Mouse (Mus musculus) cerebellum, adult 11-12 months (tissue): ENCODE measurements around the gene Olfr726.
A peak's percentile ranks its signal among the peaks of the same experiment; 100 is the strongest.

Experiments used
- DNase-seq: peaks from one replicate; pipeline ENCODE4 v3.0.0; 2022

The Olfr726 gene

DNA sequence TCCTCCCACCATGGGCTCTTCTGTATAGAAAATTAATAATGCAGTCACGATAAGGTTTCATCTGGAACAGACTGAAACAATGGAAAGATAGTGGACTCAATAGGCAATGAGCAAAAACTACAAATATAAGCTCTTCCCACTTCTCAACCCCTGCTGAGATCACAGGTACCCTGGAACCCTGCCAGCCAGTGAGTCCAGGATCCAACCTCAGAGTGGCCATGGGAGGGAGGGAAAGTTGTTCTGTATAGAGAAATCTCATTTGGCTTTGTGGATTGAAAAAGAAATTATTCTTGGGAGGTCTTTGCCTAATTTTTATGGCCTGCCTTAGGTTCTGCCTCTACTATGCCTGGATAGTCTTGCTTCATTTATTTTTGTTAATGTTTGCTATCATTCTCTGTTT lies at the start of gene Olfr726:
Gene Olfr726, minus strand, starts transcription at position 101 of the 400 bp plus-strand sequence.
- DNase-seq: no peak

DNA sequence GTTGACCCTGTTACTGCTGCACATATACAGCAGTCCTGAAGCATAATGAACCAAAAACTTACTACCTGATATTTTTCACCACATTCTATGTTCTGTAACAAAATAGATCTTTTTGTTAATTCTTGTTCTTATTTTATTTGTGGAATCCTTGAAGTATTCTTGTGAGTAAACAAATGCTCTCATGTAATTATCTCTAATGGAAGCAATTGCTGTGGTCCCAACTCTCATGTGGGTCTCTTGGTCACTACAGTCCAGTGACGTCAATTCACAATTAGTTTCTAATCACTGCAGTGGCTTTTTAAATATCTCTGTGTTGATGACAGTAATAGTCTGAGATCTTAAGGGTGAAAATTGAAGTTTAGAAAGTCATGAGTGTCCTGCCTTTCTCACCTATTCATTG lies 32.1 kb upstream of the Olfr726 start, which contains the start of gene Olfr727:
Gene Olfr727, plus strand, starts transcription at position 301 of the 400 bp plus-strand sequence.
- no peak for DNase-seq

DNA sequence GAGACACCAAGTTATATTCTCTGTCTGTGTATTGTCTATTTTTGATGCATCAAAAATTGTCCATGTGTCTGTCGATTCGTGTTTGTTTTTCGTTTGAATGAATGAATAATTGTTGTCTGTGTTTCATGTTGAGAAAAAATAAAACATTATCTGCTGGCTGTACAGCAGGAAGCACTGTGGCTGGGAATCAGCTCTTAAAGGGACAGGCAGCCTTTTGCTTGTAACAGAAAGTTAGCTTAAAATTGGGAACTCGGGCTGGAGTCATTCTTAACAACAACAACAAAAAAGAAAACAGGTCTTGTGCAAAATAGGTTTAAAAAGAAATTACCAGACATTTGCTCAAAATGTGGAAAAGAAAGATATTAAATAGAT lies 28.0 kb downstream of the Olfr726 start:
- no peak for DNase-seq

DNA sequence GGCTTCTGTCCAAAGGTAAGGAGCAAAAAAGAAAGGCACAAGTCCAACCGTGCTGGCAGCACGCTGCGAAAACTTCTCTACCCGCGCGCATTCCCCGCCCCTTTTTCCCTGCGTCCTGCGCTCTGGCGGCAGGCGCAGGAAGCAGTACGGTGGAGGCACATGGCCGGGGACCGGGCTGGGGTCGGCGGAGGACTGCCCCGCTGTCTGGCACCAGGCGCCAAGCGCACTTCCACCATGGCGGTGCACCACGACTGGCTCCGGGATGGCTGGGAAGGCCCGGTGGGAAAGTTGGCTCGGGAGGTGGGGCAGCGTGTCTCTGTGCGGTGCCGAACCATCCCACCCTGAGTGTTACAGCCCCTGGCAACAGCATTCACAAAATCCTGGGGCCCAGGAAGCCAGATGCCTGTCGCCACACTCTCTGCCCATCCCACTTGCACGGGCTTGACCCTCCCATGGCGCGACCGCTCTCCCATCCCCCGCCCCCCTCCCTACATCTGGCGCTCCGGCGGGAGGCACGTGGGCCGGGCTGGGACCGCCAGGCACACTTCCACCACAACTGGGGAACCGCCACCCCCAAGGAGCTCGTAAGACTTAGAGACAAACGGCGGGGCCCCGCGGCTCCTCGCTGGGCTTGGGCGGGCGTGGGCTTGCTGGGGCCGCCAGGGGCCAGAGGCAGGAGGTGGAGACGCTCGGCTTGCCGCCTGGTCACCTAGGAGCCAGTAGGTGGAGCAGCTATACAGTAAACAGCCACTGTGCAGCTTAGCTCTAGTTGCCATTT lies 28.6 kb downstream of the Olfr726 start:
- peak; percentile 47 for DNase-seq

DNA sequence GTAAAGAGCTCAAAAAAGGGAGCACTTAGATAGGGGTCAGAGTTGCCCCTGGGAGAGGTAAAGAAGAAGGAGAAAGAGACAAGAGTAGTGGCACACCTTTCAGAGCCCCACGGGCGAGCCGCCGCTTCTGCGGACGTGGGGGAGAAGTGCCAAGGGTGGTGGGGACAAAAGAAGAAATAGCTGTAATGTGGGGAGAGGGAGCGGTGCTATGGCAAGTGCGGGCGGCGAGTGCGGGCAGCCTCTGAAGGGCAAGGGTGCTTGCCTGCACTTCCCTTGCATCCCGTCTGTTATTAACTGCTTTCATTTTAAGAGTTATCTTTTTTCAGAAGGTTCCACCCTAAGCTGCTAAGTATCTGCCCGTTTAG lies 29.2 kb downstream of the Olfr726 start:
- no peak for DNase-seq

DNA sequence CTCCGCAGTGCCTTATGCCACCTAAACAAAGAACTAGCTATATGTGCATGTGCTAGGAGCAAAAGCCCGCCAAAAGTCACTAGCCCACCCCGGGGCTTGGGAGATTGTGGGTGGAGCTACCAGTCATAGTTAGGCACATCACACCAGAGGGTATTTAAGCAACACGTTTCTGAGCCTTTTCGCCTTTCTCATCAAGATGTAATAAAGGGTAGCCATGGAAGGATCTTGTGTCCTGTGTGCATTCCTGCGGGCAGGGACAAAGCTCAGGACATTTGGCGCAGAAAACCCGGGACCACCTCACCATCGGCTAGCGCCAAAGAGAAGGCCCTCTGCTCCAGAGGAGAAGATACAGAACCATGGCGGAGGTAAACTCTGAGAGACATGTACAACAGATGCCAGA lies 29.6 kb downstream of the Olfr726 start:
- no peak for DNase-seq

DNA sequence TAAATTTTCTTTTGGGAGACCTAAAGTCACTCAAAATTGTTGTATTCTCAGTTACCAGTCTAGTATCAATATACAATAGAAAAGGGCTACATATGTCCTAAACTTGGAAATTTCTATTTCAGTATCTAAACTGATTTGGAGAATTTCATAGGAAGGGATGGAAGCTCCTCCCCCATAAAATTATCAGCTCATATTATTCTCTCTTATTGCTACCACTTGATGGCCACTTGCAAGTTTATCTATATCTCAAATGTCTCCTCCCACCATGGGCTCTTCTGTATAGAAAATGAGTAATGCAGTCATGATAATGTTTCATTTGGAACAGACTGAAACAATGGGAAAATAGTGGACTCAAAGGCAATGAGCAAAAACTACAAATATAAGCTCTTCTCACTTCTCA lies 50.5 kb downstream of the Olfr726 start, which contains the start of gene Olfr725:
Gene Olfr725, minus strand, starts transcription at position 101 of the 400 bp plus-strand sequence.
- no peak for DNase-seq
